Mouse (Mus musculus): ENCODE measurements around the gene Med23.

Med23 gene

DNA sequence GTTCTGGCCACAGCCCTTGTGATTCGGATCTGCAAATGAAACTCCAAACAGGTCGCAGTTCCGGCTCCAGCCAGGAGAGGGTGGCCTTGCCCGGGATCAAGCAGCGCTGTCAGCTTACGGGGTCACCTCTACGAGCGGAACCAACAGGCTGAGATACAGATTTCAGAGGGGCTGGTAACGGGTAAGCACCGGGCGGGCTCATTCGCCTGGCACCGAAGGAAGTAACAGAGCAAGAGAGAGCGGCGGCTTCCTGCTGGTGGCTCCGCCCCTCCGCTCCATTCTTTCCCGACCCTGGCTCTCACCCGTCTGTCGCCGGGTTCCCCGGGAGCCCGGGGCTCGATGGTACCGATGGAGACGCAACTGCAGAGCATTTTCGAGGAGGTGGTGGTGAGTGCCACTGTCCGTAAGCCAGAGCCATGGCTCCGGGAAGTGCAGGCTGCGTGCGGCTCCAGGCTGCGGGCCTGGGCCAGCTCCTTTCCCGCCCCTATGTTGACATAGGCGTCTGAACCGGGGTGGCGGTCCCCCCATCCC is at the start of gene Med23:
Gene Med23 (plus strand): TSS at position 227 of the 531 bp plus-strand sequence.
- peak; percentile 98 for DNase-seq

- no peak for DNase-seq
Observed at GRCm38 (mm10) chr10:24821990-24822676, 47.7 kb upstream of the Med23 start.

GRCm38 (mm10) chr10:24822842-24823241 is 46.9 kb upstream of the Med23 start:
- no peak for DNase-seq

DNA sequence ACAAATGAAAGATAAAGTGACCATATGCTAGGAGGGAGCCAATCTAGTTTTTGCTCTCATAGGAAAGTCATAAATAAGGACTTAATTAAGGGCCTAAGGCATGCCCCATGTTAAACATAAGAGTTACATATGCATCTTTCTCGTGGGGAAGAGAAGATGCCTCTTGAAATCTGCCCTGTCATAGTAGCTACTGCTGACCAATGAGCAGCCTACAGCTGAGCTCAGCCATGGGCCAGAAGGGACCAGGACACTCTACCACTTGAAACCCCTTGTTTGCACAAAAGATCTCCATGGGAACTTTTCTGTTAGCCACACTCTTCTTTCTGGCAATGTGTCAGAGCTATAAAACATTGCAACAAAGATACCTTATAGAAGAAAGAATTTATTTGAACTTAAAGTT is 46.5 kb upstream of the Med23 start:
- no peak for DNase-seq

DNA sequence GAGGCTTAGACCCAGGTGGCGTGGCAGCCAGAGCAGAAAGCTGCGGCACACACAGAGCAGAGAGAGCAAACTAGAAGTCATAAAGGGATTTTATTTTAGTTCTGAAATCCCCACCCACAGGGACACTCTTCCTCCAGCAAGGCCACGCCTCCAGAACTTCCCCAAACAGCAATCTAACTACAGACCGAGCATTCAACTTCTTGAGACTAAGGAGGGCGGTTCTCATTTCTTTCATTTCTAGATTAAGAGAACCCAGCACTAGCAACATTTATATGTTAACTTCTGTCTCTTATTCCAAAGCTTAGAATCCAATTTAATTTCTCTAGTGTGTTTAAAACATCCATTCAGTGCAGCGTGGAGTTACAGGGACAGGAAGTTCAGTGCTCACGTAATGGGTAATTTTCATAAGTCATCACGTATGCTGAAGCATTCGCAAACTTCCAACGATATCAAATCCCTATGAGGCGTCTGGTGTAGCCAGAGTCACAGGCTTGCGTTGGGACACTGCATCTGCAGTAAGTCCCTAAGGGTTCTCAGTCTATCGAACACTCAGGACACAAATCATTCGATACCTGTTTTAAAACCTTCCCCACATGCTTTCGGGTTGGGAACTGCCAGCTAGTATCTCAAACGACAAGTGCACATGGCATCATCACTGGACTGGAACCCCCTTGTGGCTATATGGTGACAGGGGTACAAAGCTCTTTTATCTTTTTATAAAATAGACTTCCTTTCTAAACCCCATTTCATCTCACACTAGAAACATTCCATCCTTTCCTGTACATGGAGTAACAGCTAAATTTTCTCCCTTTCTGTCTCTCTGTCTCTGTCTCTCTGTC is 45.9 kb upstream of the Med23 start:
- no peak for DNase-seq

DNA sequence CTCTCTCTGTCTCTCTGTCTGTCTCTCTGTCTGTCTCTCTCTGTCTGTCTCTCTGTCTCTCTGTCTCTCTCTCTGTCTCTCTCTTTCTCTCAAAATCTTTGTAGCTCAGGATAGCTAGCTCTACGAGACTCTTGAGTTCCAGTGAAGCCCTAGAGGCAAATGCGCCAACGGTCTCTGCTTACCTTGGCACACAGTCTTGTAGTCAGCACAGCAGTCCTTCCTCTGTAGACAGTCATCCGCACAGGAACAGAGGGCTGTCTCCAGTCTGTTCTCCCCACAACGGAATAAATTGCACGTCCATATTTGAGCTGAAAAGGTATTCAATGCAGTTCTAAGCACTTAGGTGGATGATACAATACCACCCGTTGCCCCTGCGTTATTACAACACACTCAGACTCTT is 45.2 kb upstream of the Med23 start:
- no peak for DNase-seq

- DNase-seq, result no peak
Observed at GRCm38 (mm10) chr10:24825456-24826081, 44.2 kb upstream of the Med23 start.

DNA sequence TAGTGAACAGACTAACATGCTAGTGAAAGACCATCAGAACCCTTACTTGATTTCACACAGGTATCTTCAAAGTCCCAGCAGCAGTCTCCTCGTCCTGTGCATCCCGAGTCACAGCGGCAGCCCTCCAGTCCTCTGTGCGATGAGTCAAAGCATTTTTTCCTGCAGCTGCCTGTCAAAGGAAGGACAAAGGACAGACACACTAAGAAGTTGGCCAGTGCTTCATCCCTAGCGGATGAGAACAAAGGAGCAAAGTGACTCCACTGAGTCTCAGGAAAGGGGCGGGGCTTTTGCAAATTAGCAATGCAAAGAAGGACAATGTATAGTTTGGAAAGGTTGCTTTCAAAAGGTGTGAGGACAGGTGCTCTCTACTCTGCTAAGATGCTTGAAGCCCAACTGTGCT is 43.7 kb upstream of the Med23 start:
- DNase-seq, result peak; percentile 42

DNA sequence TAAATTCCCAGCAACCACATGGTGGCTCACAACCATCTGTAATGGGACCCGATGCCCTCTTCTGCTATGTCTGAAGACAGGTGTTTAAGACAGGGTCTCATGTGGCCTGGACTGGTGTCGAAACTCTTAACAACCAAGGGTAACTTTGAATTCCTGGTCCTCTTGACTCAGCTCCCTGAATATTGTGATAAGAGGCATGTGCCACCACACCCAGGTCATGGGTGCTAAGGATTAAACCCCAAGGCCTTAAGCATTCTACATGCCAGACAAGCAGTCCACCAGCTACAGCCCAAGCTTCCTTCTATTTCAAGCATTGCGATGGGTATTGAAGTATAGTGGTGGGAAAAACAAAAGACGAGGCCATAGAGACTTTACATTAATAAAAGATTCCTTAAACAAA is 41.6 kb upstream of the Med23 start:
- DNase-seq, result no peak

DNA sequence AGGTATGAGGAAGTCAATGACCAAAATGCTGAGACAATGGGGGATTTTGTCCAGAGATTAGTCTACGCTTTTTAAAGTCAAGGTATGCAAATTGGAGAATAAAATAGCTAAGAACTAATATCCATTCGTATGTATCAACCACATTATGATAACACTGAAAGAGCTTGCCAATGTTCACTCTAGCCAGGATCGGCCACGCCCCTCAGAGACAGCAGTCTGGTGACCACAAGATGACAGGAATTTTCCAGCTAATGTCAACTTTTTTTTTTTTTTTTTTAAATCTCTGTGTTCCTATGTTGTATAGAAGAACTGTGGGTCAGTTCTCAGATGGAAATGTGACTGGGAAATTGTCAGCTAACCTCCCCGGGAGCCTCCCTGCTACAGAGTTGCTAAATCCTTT is 39.3 kb upstream of the Med23 start:
- DNase-seq, result no peak

DNA sequence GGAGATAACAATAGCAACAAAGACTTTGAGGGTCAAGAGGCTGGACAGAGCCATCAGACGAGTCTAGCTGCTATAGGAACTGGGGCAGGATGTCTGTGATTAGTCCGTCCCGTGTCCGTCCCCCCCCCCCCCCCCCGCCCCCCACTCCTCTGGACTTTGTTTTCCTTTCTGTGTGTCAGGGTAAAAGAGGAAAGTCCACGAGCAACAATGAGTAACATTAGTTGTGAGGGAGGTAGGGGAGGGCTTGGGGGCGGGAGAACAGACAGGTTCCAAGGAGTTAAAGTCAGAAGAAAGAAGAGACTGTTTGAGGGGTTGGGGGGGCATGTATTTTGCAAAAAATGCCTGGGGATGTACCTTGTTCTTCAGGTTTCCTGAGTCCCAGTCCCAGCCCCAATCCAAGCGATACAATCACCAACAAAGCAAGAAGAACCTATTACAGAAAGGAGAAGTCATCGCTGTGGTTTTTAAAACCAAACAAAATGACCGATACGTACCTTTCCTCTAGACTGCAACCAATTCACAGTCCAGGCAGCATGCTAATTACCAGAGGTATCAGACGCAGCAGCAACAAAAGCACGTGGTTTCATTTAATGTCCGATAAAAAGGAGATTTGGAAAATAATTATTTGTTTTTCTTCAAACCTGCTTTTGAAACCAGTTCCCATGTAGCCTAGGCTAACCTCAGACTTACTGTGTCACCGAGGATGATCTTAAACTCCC is 38.2 kb upstream of the Med23 start:
- no peak for DNase-seq

- no peak for DNase-seq
Observed at GRCm38 (mm10) chr10:24832306-24832705, 37.5 kb upstream of the Med23 start.

DNA sequence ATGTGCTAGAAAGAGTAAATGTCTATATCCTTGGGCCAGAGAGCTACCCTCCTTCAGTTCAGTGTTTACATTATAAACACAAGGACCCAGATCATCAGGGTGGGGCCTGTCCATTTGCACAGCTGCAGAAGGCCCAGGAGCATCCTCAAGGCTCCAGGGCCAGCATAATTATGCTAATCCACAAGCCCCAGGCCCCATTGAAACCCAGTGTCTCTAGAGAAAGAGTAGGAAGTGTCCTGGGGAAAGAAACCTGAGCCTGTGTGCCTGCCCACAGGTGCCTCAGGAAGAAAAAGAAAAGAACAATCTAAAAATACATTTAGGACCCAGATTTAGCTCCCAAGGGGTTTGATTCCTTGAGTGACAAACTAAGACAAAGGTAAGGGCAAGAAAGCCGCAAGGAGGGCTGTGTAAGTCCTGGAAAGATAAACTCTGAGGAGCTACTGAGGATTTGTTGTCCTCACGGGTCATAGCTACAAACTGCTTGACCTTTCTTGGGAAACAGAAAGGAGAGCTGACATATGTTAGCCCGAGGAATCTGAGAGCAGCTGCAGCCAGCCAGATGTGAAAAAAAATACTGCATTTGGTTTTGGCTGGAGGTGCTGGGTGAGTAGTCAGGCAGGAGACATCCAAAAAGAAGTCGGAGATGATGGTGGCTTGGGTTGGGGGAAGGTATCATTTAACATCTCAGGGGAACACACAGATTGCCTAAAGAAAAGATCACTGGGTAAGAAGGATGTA is 35.0 kb upstream of the Med23 start:
- DNase-seq, result no peak

GRCm38 (mm10) chr10:24835702-24836342 is 34.0 kb upstream of the Med23 start:
- DNase-seq, result peak; percentile 50

- no peak for DNase-seq
Observed at GRCm38 (mm10) chr10:24836366-24837038, 33.3 kb upstream of the Med23 start.

DNA sequence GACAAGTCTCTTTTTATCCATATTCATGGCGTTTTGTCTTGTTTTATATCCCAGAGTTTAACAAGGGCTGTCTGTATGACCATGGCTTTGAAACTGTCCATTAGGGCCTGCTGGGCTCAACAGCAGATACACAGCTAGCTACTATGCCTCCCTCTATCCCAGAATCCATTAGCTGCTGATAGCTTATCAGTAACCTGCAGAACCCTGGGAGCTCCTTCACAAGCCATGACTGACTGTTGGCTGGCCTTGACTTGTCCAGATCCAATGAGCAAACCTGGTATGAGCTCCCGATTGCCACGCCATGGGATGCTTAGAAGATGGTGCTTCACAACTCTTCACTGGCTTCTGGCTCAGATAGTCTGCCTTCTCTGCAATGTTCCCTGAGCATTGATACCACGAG is 29.0 kb upstream of the Med23 start:
- no peak for DNase-seq

GRCm38 (mm10) chr10:24841998-24842397 is 27.8 kb upstream of the Med23 start:
- peak; percentile 19 for DNase-seq

DNA sequence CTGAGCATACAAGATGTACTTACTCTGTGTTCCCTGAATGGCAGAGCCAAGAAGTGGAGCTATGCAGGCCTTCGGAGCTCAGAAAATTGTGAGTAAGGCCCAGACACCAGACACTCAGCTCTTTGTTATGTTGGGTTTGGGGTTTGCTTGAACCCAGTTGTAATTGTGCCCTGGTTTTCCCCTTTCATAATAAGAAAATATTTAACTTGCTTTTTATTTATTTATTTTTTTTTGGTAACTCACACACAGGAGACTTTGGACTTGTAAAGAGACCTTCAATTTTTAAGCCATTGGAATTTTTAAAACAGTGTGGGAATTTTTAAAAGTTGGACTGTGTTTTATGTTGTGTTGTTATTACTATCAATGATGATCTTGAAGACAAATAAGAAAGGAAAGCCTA is 27.1 kb upstream of the Med23 start, which contains the start of gene Enpp3:
Gene Enpp3 (minus strand): TSS at position 148 of the 400 bp plus-strand sequence.
- no peak for DNase-seq

GRCm38 (mm10) chr10:24863146-24863545 is 6.6 kb upstream of the Med23 start:
- DNase-seq, result no peak

GRCm38 (mm10) chr10:24864434-24864833 is 5.4 kb upstream of the Med23 start:
- DNase-seq, result no peak

- no peak for DNase-seq
Observed at GRCm38 (mm10) chr10:24873624-24874023, 3.8 kb downstream of the Med23 start.

Measured in retina, postnatal 1 day (tissue).